Mouse (Mus musculus) cortical plate, adult 2 months (tissue): ENCODE measurements around the gene Smug1.

Source experiments
- CTCF ChIP-seq: fragments of 200-500 bp; IDR thresholded peaks from 2 replicates; pipeline ENCODE4 v1.5.1; 2011; ENCODE audit warnings: mild to moderate bottlenecking, control low read depth, low read length; ENCODE audit not compliant: insufficient read depth; ENCODE audit errors: extremely low read depth
- POLR2A ChIP-seq: fragments of 200-500 bp; IDR thresholded peaks from 2 replicates; pipeline ENCODE4 v1.6.1; 2011; ENCODE audit warnings: mild to moderate bottlenecking, low read length, control low read depth; ENCODE audit not compliant: insufficient read depth; ENCODE audit errors: extremely low read depth

- TF ChIP-seq CTCF (no peak), POLR2A (no peak)
Measured at GRCm38 (mm10) chr15:103145635-103146299, 21.1 kb downstream of the Smug1 start.
